Mouse (Mus musculus) hindbrain, embryonic 11.5 days (tissue): ENCODE results near the gene Mab21l2. TPM values are rescaled to one million over a fixed set of nuclear protein-coding genes. Genes with fewer than 3 reads are reported as not detected.

ENCODE experiments used
- ATAC-seq: fragments of 200-750 bp; cut with Nextera tagmentation; 2 replicates; pipeline ENCODE4 v1.8.0; 2017; ENCODE audit warnings: mild to moderate bottlenecking, moderate TSS enrichment, moderate library complexity; ENCODE audit not compliant: low FRiP score
- DNase-seq: peaks from one replicate; pipeline ENCODE4 v3.0.0-alpha.2; 2015; ENCODE audit warnings: low spot score
- H3K27ac ChIP-seq: fragments of 300-500 bp; sonication (generic); 2 replicates; pipeline ENCODE4 v1.5.1; 2014; ENCODE audit warnings: mild to moderate bottlenecking, low read depth, low read length
- H3K27me3 ChIP-seq: fragments of 300-500 bp; sonication (generic); 2 replicates; pipeline ENCODE4 v1.6.1; 2014; ENCODE audit warnings: mild to moderate bottlenecking, low read length, moderate library complexity, mixed read lengths; ENCODE audit not compliant: control insufficient read depth, insufficient read depth
- H3K36me3 ChIP-seq: fragments of 300-500 bp; sonication (generic); 2 replicates; pipeline ENCODE4 v1.6.1; 2014; ENCODE audit warnings: mild to moderate bottlenecking, low read length, moderate library complexity, mixed read lengths; ENCODE audit not compliant: control insufficient read depth, insufficient read depth
- H3K4me1 ChIP-seq: fragments of 300-500 bp; sonication (generic); replicated peaks from 2 replicates; pipeline ENCODE4 v1.6.1; 2014; ENCODE audit warnings: low read length, mixed read lengths; ENCODE audit not compliant: control insufficient read depth, insufficient read depth
- H3K4me2 ChIP-seq: fragments of 300-500 bp; sonication (generic); replicated peaks from 2 replicates; pipeline ENCODE4 v1.6.1; 2014; ENCODE audit warnings: mild to moderate bottlenecking, low read depth, low read length
- H3K4me3 ChIP-seq: fragments of 300-500 bp; sonication (generic); 2 replicates; pipeline ENCODE4 v1.5.1; 2014; ENCODE audit warnings: low read depth, low read length
- H3K9ac ChIP-seq: fragments of 300-500 bp; sonication (generic); 2 replicates; pipeline ENCODE4 v1.6.1; 2014; ENCODE audit warnings: low read depth, low read length
- H3K9me3 ChIP-seq: fragments of 300-500 bp; sonication (generic); 2 replicates; pipeline ENCODE4 v1.6.1; 2016; ENCODE audit warnings: low read length; ENCODE audit not compliant: control insufficient read depth
- WGBS: fragments of 180-500 bp; shearing (Covaris S2); extraction: QIAGEN DNeasy Blood & Tissue Kit; methylation state at CpG from one replicate; pipeline ENCODE4 v1.1.7; 2014; 5-methylcytosine and 5-hydroxymethylcytosine counted together
- polyA plus RNA-seq: library from polyadenylated mRNA; unstranded; fragments of >200 nt; fragmentation: Nextera tagmentation; extraction: Ambion mirVana; gene quantifications from 2 replicates; pipeline ENCODE4 v1.2.1, GENCODE M21; 2014

Gene Mab21l2
- polyA plus RNA-seq, 1 experiment from 2014 or later: 151 TPM

DNA sequence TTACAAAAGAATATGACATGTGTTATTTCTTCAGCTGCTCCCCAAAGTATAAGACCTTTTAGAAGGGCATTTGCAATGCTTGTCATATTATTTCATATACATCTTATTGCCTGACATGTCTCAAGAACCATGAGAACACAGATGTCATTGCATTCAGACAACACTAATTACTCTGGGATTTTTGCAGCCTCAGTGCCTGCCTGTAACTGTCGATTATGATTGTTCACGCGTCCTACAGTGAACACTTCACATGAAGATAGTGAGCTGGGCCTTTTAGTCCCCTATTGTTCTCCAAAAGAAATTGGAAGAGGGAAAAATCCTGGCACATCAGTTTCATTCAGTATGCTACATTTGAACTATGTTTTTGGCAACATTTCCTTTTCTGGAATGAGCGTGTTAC lies 11.2 kb upstream of the Mab21l2 start:
- no peaks in the 10 kb centered on the region for H3K36me3 ChIP-seq
- 75% methylated on average over 4 of the region's 4 CpGs for WGBS
- H3K27me3 ChIP-seq: no peaks in the 10 kb centered on the region
- ATAC-seq (no peak), DNase-seq (no peak)
- H3K27ac ChIP-seq: 0 out of 2 replicates have a peak overlapping the region, but pooled peaks have one; percentile 34
- no peak overlapping the region for H3K4me3 ChIP-seq
- no peaks in the 10 kb centered on the region for H3K4me1 ChIP-seq
- H3K4me2 ChIP-seq: no peak overlapping the region
- H3K9me3 ChIP-seq: no peaks in the 10 kb centered on the region
- H3K9ac ChIP-seq: no peak overlapping the region

- H3K36me3 ChIP-seq: no peaks in the 10 kb centered on the region
- no peaks in the 10 kb centered on the region for H3K27me3 ChIP-seq
- H3K9ac ChIP-seq: no peak overlapping the region
- H3K4me2 ChIP-seq: no peak overlapping the region
- 36% methylated on average over 1 of the region's 1 CpGs for WGBS
- peak overlapping the region; percentile 51; the same call in 1 of the 2 replicates for H3K27ac ChIP-seq
- H3K4me1 ChIP-seq: no peaks in the 10 kb centered on the region
- DNase-seq (no peak), ATAC-seq (no peak)
- no peak overlapping the region for H3K4me3 ChIP-seq
- no peaks in the 10 kb centered on the region for H3K9me3 ChIP-seq
Observed at GRCm38 (mm10) chr3:86558976-86559375, 10.5 kb upstream of the Mab21l2 start.

DNA sequence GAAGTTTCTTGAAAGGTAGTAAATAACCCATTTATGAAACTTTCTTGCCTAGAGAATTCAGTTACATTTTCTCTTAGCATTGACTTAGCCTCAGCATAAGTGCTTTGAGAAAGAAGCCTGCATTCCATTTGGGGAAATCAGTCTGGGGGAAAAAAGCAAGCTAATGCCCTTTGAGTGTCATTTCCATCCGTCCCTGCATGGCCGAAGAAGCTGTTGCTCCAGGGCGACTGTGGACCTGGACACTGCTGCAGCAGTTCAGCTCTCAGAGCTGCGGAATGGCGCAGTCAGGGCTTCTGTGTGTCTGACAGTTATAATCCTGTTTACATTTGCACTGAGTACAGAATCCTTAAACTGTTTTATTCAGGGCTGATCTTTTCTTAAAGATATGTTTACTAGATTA lies 3.7 kb upstream of the Mab21l2 start:
- Histone ChIP-seq H3K9ac (no peak overlapping the region), H3K4me3 (no peak overlapping the region), H3K27me3 (peaks cover 11% of the 10 kb centered on the region), H3K36me3 (no peaks in the 10 kb centered on the region), H3K4me1 (no peaks in the 10 kb centered on the region), H3K9me3 (no peaks in the 10 kb centered on the region), H3K4me2 (no peak overlapping the region), H3K27ac (no peak overlapping the region)
- 44% methylated on average over 5 of the region's 5 CpGs for WGBS
- ATAC-seq: no peak
- DNase-seq: no peak

DNA sequence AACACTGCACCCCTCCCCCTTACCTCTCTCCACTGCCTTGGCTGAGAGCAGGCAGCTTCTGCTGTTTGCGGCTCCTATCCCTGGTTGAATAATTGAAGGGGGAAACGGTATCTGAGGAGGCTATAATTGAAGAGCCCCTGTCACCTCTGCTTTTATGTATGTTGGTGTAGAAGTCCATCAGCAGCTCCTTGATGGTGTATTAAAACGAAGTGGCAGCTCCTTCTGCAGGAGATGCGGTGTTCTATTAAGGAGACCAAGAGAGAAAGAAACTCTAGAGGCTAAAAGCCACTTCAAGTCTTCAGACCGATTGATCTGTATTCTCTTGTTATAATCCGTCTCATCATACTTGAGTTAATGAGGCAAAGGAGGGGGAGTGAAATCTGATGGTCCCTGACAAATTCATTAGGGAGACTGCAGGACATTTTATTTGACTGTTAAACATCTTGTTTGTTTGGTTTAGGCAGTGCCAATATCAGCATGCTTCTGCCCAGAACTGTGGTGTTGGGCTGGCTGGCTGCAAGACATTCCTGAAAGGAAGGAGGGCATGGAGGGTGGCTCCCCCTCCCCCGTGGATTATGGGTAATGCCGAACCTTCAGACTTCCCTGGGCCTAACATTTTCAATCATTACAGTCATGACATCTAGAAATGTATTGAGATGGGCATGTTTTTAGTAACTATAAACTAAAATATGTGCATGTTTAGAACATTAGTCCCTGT lies 2.7 kb upstream of the Mab21l2 start:
- peak; percentile 52 for DNase-seq
- H3K4me1 ChIP-seq: 0 out of 2 replicates have a peak, but pooled peaks cover 2% of the 10 kb centered on the region
- no peak overlapping the region for H3K9ac ChIP-seq
- peaks cover 18% of the 10 kb centered on the region for H3K27me3 ChIP-seq
- no peak for ATAC-seq
- H3K27ac ChIP-seq: peak overlapping the region; percentile 78; the same call in 1 of the 2 replicates
- 9% methylated on average over 8 of the region's 8 CpGs for WGBS
- H3K4me2 ChIP-seq: no peak overlapping the region
- H3K4me3 ChIP-seq: no peak overlapping the region
- no peaks in the 10 kb centered on the region for H3K9me3 ChIP-seq
- no peaks in the 10 kb centered on the region for H3K36me3 ChIP-seq

- H3K36me3 ChIP-seq: no peaks in the 10 kb centered on the region
- peak overlapping the region; percentile 46 for H3K9ac ChIP-seq
- ATAC-seq: peak; percentile 33; the same call in 1 of the 2 replicates
- peak; percentile 62 for DNase-seq
- peak overlapping the region; percentile 40 for H3K4me2 ChIP-seq
- no peaks in the 10 kb centered on the region for H3K9me3 ChIP-seq
- peaks cover 18% of the 10 kb centered on the region for H3K27me3 ChIP-seq
- 0 out of 2 replicates have a peak, but pooled peaks cover 2% of the 10 kb centered on the region for H3K4me1 ChIP-seq
- WGBS: 3% methylated on average over 22 of the region's 22 CpGs
- peak overlapping the region; percentile 78 for H3K27ac ChIP-seq
- peak overlapping the region; percentile 22 for H3K4me3 ChIP-seq
Observed at GRCm38 (mm10) chr3:86550301-86551010, 2.0 kb upstream of the Mab21l2 start.

GRCm38 (mm10) chr3:86547251-86547791 lies 1.1 kb downstream of the Mab21l2 start:
- Histone ChIP-seq H3K36me3 (no peaks in the 10 kb centered on the region), H3K27ac (peak overlapping the region; percentile 95), H3K27me3 (peaks cover 18% of the 10 kb centered on the region), H3K4me1 (0 out of 2 replicates have a peak, but pooled peaks cover 2% of the 10 kb centered on the region), H3K4me3 (peak overlapping the region; percentile 58), H3K9ac (peak overlapping the region; percentile 83), H3K4me2 (peak overlapping the region; percentile 76), H3K9me3 (no peaks in the 10 kb centered on the region)
- ATAC-seq (peak; percentile 3; the same call in 1 of the 2 replicates), DNase-seq (no peak)
- under 1% methylated on average over 42 of the region's 42 CpGs for WGBS

- DNase-seq: peak; percentile 71
- 0 out of 2 replicates have a peak, but pooled peaks cover 2% of the 10 kb centered on the region for H3K4me1 ChIP-seq
- H3K4me3 ChIP-seq: peak overlapping the region; percentile 58
- no peaks in the 10 kb centered on the region for H3K9me3 ChIP-seq
- H3K27me3 ChIP-seq: peaks cover 16% of the 10 kb centered on the region
- under 1% methylated on average over 45 of the region's 45 CpGs for WGBS
- peak; percentile 41 for ATAC-seq
- peak overlapping the region; percentile 83 for H3K9ac ChIP-seq
- peak overlapping the region; percentile 76 for H3K4me2 ChIP-seq
- H3K36me3 ChIP-seq: no peaks in the 10 kb centered on the region
- H3K27ac ChIP-seq: peak overlapping the region; percentile 95
Observed at GRCm38 (mm10) chr3:86546471-86547250, 1.8 kb downstream of the Mab21l2 start.

GRCm38 (mm10) chr3:86545945-86546344 lies 2.5 kb downstream of the Mab21l2 start:
- Histone ChIP-seq H3K4me3 (peak overlapping the region; percentile 58), H3K4me1 (0 out of 2 replicates have a peak, but pooled peaks cover 2% of the 10 kb centered on the region), H3K4me2 (peak overlapping the region; percentile 76; the same call in 1 of the 2 replicates), H3K27me3 (peaks cover 16% of the 10 kb centered on the region), H3K36me3 (no peaks in the 10 kb centered on the region), H3K9ac (peak overlapping the region; percentile 83), H3K9me3 (no peaks in the 10 kb centered on the region), H3K27ac (peak overlapping the region; percentile 95)
- 19% methylated on average over 5 of the region's 5 CpGs for WGBS
- no peak for ATAC-seq
- DNase-seq: no peak
